Mouse (Mus musculus): ENCODE data around the gene Ksr1. TPM values are rescaled to one million over a fixed set of nuclear protein-coding genes. Genes with fewer than 3 reads are reported as not detected.

The Ksr1 gene
- polyA plus RNA-seq, 1 experiment from 2014 or later: 3.3 TPM

- WGBS: 79% methylated on average over 3 of the region's 3 CpGs
- no peak for DNase-seq (ENCODE audit: low spot score, missing footprints)
- H3K27ac ChIP-seq (ENCODE audit: low read depth, low read length): no peak overlapping the region
- H3K27me3 ChIP-seq (ENCODE audit: control insufficient read depth, insufficient read depth, low read length): no peaks in the 10 kb centered on the region
- no peak overlapping the region for H3K9ac ChIP-seq (ENCODE audit: low read length)
- H3K9me3 ChIP-seq (ENCODE audit: control insufficient read depth, low read length): no peaks in the 10 kb centered on the region
- H3K4me1 ChIP-seq (ENCODE audit: control insufficient read depth, insufficient read depth, low read length): peaks cover 17% of the 10 kb centered on the region
- H3K4me2 ChIP-seq: no peak overlapping the region
- no peaks in the 10 kb centered on the region for H3K36me3 ChIP-seq (ENCODE audit: control insufficient read depth, insufficient read depth, low read length)
- H3K4me3 ChIP-seq (ENCODE audit: low read depth, low read length): no peak overlapping the region
- no peak for ATAC-seq (ENCODE audit: low FRiP score)
Observed at GRCm38 (mm10) chr11:79120087-79120486, 26.1 kb downstream of the Ksr1 start.

GRCm38 (mm10) chr11:79118918-79119377 is 27.3 kb downstream of the Ksr1 start:
- no peak for DNase-seq (ENCODE audit: low spot score, missing footprints)
- ATAC-seq (ENCODE audit: low FRiP score): no peak
- no peaks in the 10 kb centered on the region for H3K36me3 ChIP-seq (ENCODE audit: control insufficient read depth, insufficient read depth, low read length)
- no peak overlapping the region for H3K9ac ChIP-seq (ENCODE audit: low read length)
- no peaks in the 10 kb centered on the region for H3K9me3 ChIP-seq (ENCODE audit: control insufficient read depth, low read length)
- H3K4me2 ChIP-seq: no peak overlapping the region
- no peak overlapping the region for H3K27ac ChIP-seq (ENCODE audit: low read depth, low read length)
- H3K4me1 ChIP-seq (ENCODE audit: control insufficient read depth, insufficient read depth, low read length): peaks cover 17% of the 10 kb centered on the region
- H3K27me3 ChIP-seq (ENCODE audit: control insufficient read depth, insufficient read depth, low read length): no peaks in the 10 kb centered on the region
- WGBS: 80% methylated on average over 5 of the region's 5 CpGs
- H3K4me3 ChIP-seq (ENCODE audit: low read depth, low read length): no peak overlapping the region

GRCm38 (mm10) chr11:79116665-79117064 is 29.5 kb downstream of the Ksr1 start:
- ATAC-seq (ENCODE audit: low FRiP score) (peak; percentile 58; the same call in 1 of the 2 replicates), DNase-seq (ENCODE audit: low spot score, missing footprints) (no peak)
- Histone ChIP-seq H3K27ac (ENCODE audit: low read depth, low read length) (no peak overlapping the region), H3K27me3 (ENCODE audit: control insufficient read depth, insufficient read depth, low read length) (no peaks in the 10 kb centered on the region), H3K4me1 (ENCODE audit: control insufficient read depth, insufficient read depth, low read length) (peaks cover 17% of the 10 kb centered on the region), H3K4me3 (ENCODE audit: low read depth, low read length) (no peak overlapping the region), H3K9ac (ENCODE audit: low read length) (no peak overlapping the region), H3K4me2 (no peak overlapping the region), H3K36me3 (ENCODE audit: control insufficient read depth, insufficient read depth, low read length) (no peaks in the 10 kb centered on the region), H3K9me3 (ENCODE audit: control insufficient read depth, low read length) (no peaks in the 10 kb centered on the region)
- 29% methylated on average over 9 of the region's 9 CpGs for WGBS

GRCm38 (mm10) chr11:79115659-79116058 is 30.5 kb downstream of the Ksr1 start:
- Histone ChIP-seq H3K4me3 (ENCODE audit: low read depth, low read length) (no peak overlapping the region), H3K9me3 (ENCODE audit: control insufficient read depth, low read length) (no peaks in the 10 kb centered on the region), H3K36me3 (ENCODE audit: control insufficient read depth, insufficient read depth, low read length) (no peaks in the 10 kb centered on the region), H3K27me3 (ENCODE audit: control insufficient read depth, insufficient read depth, low read length) (no peaks in the 10 kb centered on the region), H3K4me2 (no peak overlapping the region), H3K27ac (ENCODE audit: low read depth, low read length) (no peak overlapping the region), H3K4me1 (ENCODE audit: control insufficient read depth, insufficient read depth, low read length) (peaks cover 15% of the 10 kb centered on the region), H3K9ac (ENCODE audit: low read length) (no peak overlapping the region)
- WGBS: 78% methylated on average over 8 of the region's 8 CpGs
- DNase-seq (ENCODE audit: low spot score, missing footprints) (no peak), ATAC-seq (ENCODE audit: low FRiP score) (no peak)

GRCm38 (mm10) chr11:79114061-79114460 is 32.1 kb downstream of the Ksr1 start:
- peaks cover 15% of the 10 kb centered on the region for H3K4me1 ChIP-seq (ENCODE audit: control insufficient read depth, insufficient read depth, low read length)
- H3K9ac ChIP-seq (ENCODE audit: low read length): no peak overlapping the region
- no peak overlapping the region for H3K4me2 ChIP-seq
- DNase-seq (ENCODE audit: low spot score, missing footprints) (no peak), ATAC-seq (ENCODE audit: low FRiP score) (no peak)
- H3K36me3 ChIP-seq (ENCODE audit: control insufficient read depth, insufficient read depth, low read length): no peaks in the 10 kb centered on the region
- H3K4me3 ChIP-seq (ENCODE audit: low read depth, low read length): no peak overlapping the region
- no peaks in the 10 kb centered on the region for H3K9me3 ChIP-seq (ENCODE audit: control insufficient read depth, low read length)
- no peaks in the 10 kb centered on the region for H3K27me3 ChIP-seq (ENCODE audit: control insufficient read depth, insufficient read depth, low read length)
- no peak overlapping the region for H3K27ac ChIP-seq (ENCODE audit: low read depth, low read length)
- 75% methylated on average over 6 of the region's 6 CpGs for WGBS

GRCm38 (mm10) chr11:79113397-79113796 is 32.8 kb downstream of the Ksr1 start:
- ATAC-seq (ENCODE audit: low FRiP score): no peak
- no peak overlapping the region for H3K4me2 ChIP-seq
- no peaks in the 10 kb centered on the region for H3K9me3 ChIP-seq (ENCODE audit: control insufficient read depth, low read length)
- H3K4me3 ChIP-seq (ENCODE audit: low read depth, low read length): no peak overlapping the region
- H3K9ac ChIP-seq (ENCODE audit: low read length): no peak overlapping the region
- H3K27me3 ChIP-seq (ENCODE audit: control insufficient read depth, insufficient read depth, low read length): no peaks in the 10 kb centered on the region
- H3K27ac ChIP-seq (ENCODE audit: low read depth, low read length): no peak overlapping the region
- DNase-seq (ENCODE audit: low spot score, missing footprints): no peak
- peaks cover 12% of the 10 kb centered on the region for H3K4me1 ChIP-seq (ENCODE audit: control insufficient read depth, insufficient read depth, low read length)
- 88% methylated on average over 4 of the region's 4 CpGs for WGBS
- H3K36me3 ChIP-seq (ENCODE audit: control insufficient read depth, insufficient read depth, low read length): no peaks in the 10 kb centered on the region

GRCm38 (mm10) chr11:79112559-79113302 is 33.5 kb downstream of the Ksr1 start:
- 86% methylated on average over 19 of the region's 19 CpGs for WGBS
- DNase-seq (ENCODE audit: low spot score, missing footprints): no peak
- no peak overlapping the region for H3K4me3 ChIP-seq (ENCODE audit: low read depth, low read length)
- H3K9ac ChIP-seq (ENCODE audit: low read length): no peak overlapping the region
- no peaks in the 10 kb centered on the region for H3K36me3 ChIP-seq (ENCODE audit: control insufficient read depth, insufficient read depth, low read length)
- peaks cover 12% of the 10 kb centered on the region for H3K4me1 ChIP-seq (ENCODE audit: control insufficient read depth, insufficient read depth, low read length)
- H3K4me2 ChIP-seq: no peak overlapping the region
- no peak overlapping the region for H3K27ac ChIP-seq (ENCODE audit: low read depth, low read length)
- no peak for ATAC-seq (ENCODE audit: low FRiP score)
- H3K27me3 ChIP-seq (ENCODE audit: control insufficient read depth, insufficient read depth, low read length): no peaks in the 10 kb centered on the region
- no peaks in the 10 kb centered on the region for H3K9me3 ChIP-seq (ENCODE audit: control insufficient read depth, low read length)

GRCm38 (mm10) chr11:79111864-79112558 is 34.2 kb downstream of the Ksr1 start:
- WGBS: 91% methylated on average over 10 of the region's 10 CpGs
- no peak for ATAC-seq (ENCODE audit: low FRiP score)
- no peak overlapping the region for H3K4me3 ChIP-seq (ENCODE audit: low read depth, low read length)
- H3K36me3 ChIP-seq (ENCODE audit: control insufficient read depth, insufficient read depth, low read length): no peaks in the 10 kb centered on the region
- peaks cover 8% of the 10 kb centered on the region for H3K4me1 ChIP-seq (ENCODE audit: control insufficient read depth, insufficient read depth, low read length)
- no peaks in the 10 kb centered on the region for H3K27me3 ChIP-seq (ENCODE audit: control insufficient read depth, insufficient read depth, low read length)
- H3K9ac ChIP-seq (ENCODE audit: low read length): no peak overlapping the region
- no peak overlapping the region for H3K27ac ChIP-seq (ENCODE audit: low read depth, low read length)
- no peaks in the 10 kb centered on the region for H3K9me3 ChIP-seq (ENCODE audit: control insufficient read depth, low read length)
- no peak for DNase-seq (ENCODE audit: low spot score, missing footprints)
- no peak overlapping the region for H3K4me2 ChIP-seq

- Histone ChIP-seq H3K27ac (ENCODE audit: low read depth, low read length) (no peak overlapping the region), H3K4me3 (ENCODE audit: low read depth, low read length) (no peak overlapping the region), H3K9ac (ENCODE audit: low read length) (no peak overlapping the region), H3K4me2 (no peak overlapping the region), H3K36me3 (ENCODE audit: control insufficient read depth, insufficient read depth, low read length) (no peaks in the 10 kb centered on the region; the same call in 1 of the 2 replicates), H3K4me1 (ENCODE audit: control insufficient read depth, insufficient read depth, low read length) (no peaks in the 10 kb centered on the region), H3K27me3 (ENCODE audit: control insufficient read depth, insufficient read depth, low read length) (no peaks in the 10 kb centered on the region), H3K9me3 (ENCODE audit: control insufficient read depth, low read length) (no peaks in the 10 kb centered on the region)
- ATAC-seq (ENCODE audit: low FRiP score) (no peak), DNase-seq (ENCODE audit: low spot score, missing footprints) (no peak)
- 84% methylated on average over 4 of the region's 4 CpGs for WGBS
Observed at GRCm38 (mm10) chr11:79110446-79110845, 35.8 kb downstream of the Ksr1 start.
